Mouse (Mus musculus) lung, embryonic 14.5 days (tissue): ENCODE measurements around the gene Adgrb3. TPM values are rescaled to one million over a fixed set of nuclear protein-coding genes. Genes with fewer than 3 reads are reported as not detected.

Experiments
- ATAC-seq: fragments of 200-750 bp; cut with Nextera tagmentation; 2 replicates; pipeline ENCODE4 v1.8.0; 2017; ENCODE audit warnings: mild to moderate bottlenecking, moderate TSS enrichment, moderate library complexity; ENCODE audit not compliant: insufficient read depth
- DNase-seq: peaks from one replicate; pipeline ENCODE4 v3.0.0-alpha.2; 2015
- H3K27ac ChIP-seq: fragments of 300-500 bp; sonication (generic); 2 replicates; pipeline ENCODE4 v1.5.1; 2014; ENCODE audit warnings: low read depth, mild to moderate bottlenecking, moderate library complexity
- H3K27me3 ChIP-seq: fragments of 300-500 bp; sonication (generic); 2 replicates; pipeline ENCODE4 v1.6.1; 2014; ENCODE audit warnings: low read length, control low read depth; ENCODE audit not compliant: insufficient read depth
- H3K36me3 ChIP-seq: fragments of 300-500 bp; sonication (generic); 2 replicates; pipeline ENCODE4 v1.6.1; 2014; ENCODE audit warnings: control low read depth; ENCODE audit not compliant: insufficient read depth
- H3K4me1 ChIP-seq: fragments of 300-500 bp; sonication (generic); 2 replicates; pipeline ENCODE4 v1.6.1; 2014; ENCODE audit warnings: antibody characterized with exemption, control low read depth; ENCODE audit not compliant: insufficient read depth
- H3K4me2 ChIP-seq: fragments of 300-500 bp; sonication (generic); 2 replicates; pipeline ENCODE4 v1.6.1; 2014; ENCODE audit warnings: mild to moderate bottlenecking
- H3K4me3 ChIP-seq: fragments of 300-500 bp; sonication (generic); 2 replicates; pipeline ENCODE4 v1.5.1; 2014; ENCODE audit warnings: low read depth, low read length
- H3K9ac ChIP-seq: fragments of 300-500 bp; sonication (generic); 2 replicates; pipeline ENCODE4 v1.6.1; 2014
- H3K9me3 ChIP-seq: fragments of 300-500 bp; sonication (generic); 2 replicates; pipeline ENCODE4 v1.6.1; 2016; ENCODE audit warnings: low read depth, low read length, control low read depth
- CTCF ChIP-seq: IDR thresholded peaks from 2 replicates; pipeline ENCODE4 v1.5.1; 2016; ENCODE audit warnings: antibody characterized with exemption, low read depth
- WGBS: fragments of 180-500 bp; shearing (Covaris S2); extraction: QIAGEN DNeasy Blood & Tissue Kit; methylation state at CpG from one replicate; pipeline ENCODE4 v1.1.7; 2014; 5-methylcytosine and 5-hydroxymethylcytosine counted together
- polyA plus RNA-seq: library from polyadenylated mRNA; unstranded; fragments of >200 nt; fragmentation: Nextera tagmentation; extraction: Ambion mirVana; gene quantifications from 2 replicates; pipeline ENCODE4 v1.2.1, GENCODE M21; 2014

The Adgrb3 gene
- polyA plus RNA-seq, 1 experiment from 2014 or later, result 0.74 TPM

DNA sequence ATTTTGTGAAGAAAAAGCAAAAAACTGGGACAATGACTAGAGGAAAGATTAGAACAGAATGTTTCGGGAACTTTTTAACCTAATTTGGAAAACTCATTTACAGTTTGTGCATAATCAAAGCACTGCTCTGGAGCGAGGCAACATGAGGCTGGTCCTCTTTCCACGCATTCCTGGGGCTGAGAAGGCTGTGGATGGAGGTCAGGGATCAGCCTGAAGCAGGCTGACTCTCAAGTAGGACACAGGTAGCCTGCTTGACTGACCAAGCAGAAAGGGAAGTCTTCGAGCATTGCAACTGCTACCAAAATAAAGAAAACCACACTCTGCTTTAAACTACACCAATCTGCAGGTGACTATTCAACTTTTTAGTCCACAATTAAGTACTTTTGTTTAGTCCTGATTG lies 251.7 kb downstream of the Adgrb3 start:
- no peak for TF ChIP-seq CTCF
- Histone ChIP-seq H3K9me3 (no peaks in the 10 kb centered on the region), H3K9ac (no peak overlapping the region), H3K36me3 (no peaks in the 10 kb centered on the region), H3K4me1 (no peaks in the 10 kb centered on the region), H3K27ac (no peak overlapping the region), H3K27me3 (no peaks in the 10 kb centered on the region), H3K4me3 (no peak overlapping the region), H3K4me2 (no peak overlapping the region)
- 72% methylated on average over 4 of the region's 4 CpGs for WGBS
- ATAC-seq (no peak), DNase-seq (no peak)

DNA sequence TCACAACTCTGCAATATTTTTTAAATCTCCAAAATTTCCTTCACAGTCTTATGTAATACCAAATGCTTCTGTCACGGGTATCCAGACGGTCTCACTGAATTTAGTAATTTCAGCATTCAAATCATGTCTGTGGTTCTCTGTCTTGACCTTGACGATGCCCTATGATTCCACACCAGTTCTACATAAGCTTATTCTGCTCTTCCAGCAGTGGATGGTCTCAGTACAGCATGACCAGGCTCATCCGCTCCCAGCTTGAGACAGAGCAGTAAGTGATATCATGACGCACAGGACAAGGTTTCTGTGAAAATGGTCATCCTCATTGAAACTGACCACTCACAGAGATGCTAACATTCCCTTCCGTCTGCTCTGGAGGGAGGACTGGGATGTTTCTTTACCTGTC lies 252.9 kb downstream of the Adgrb3 start:
- DNase-seq (no peak), ATAC-seq (no peak)
- Histone ChIP-seq H3K4me2 (no peak overlapping the region), H3K27ac (no peak overlapping the region), H3K9ac (no peak overlapping the region), H3K36me3 (no peaks in the 10 kb centered on the region), H3K4me1 (no peaks in the 10 kb centered on the region), H3K27me3 (no peaks in the 10 kb centered on the region), H3K9me3 (no peaks in the 10 kb centered on the region), H3K4me3 (no peak overlapping the region)
- 82% methylated on average over 6 of the region's 6 CpGs for WGBS
- TF ChIP-seq CTCF, result no peak

DNA sequence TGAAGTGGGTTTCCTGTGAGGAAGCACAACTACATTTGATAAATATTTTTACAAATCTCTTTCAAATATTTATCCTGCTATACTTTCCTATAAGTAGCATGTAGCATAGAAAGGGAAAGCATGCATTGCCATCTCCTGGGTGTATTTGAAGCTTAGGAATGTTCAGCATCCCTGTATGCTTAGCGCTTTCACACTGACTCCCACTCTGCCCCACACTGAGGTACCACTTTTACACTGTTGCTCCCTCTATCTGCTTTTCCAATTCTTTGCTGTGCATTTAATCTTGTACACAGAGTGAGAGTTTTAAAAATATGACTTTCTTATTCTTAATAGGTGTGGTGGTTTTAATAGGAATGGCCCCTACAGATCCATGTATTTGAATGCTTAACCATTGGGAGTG lies 261.4 kb downstream of the Adgrb3 start:
- no peak for DNase-seq

DNA sequence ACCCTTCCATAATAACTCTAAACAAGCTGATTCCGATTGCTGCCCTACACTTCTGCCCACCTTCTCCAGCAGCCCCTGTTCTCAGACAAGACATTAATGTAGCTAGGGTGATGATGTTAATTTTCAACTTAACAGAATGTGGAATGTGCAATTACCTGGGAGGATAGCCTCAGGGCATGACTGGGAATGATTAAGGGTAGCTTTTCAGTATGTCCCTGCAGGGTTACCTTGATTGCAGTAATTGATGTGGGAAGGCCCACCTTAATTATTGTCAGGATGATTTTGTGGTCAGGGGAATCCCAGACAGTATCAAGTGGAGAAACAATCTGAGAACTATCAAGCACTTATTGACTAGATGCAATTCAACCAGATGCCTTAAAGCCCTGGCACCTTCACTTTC lies 283.4 kb downstream of the Adgrb3 start:
- H3K36me3 ChIP-seq, result no peaks in the 10 kb centered on the region
- no peak overlapping the region for H3K27ac ChIP-seq
- no peak overlapping the region for H3K4me2 ChIP-seq
- no peak for TF ChIP-seq CTCF
- DNase-seq (no peak), ATAC-seq (no peak)
- H3K9me3 ChIP-seq, result no peaks in the 10 kb centered on the region
- 88% methylated on average over 1 of the region's 1 CpGs for WGBS
- H3K27me3 ChIP-seq, result no peaks in the 10 kb centered on the region
- H3K4me3 ChIP-seq, result no peak overlapping the region
- no peak overlapping the region for H3K9ac ChIP-seq
- no peaks in the 10 kb centered on the region for H3K4me1 ChIP-seq

More for the DNA sequence above, 261.4 kb downstream of the Adgrb3 start:
- no peak for ATAC-seq
- Histone ChIP-seq H3K27me3 (no peaks in the 10 kb centered on the region), H3K4me1 (no peaks in the 10 kb centered on the region), H3K27ac (no peak overlapping the region), H3K4me3 (no peak overlapping the region), H3K9ac (no peak overlapping the region), H3K36me3 (no peaks in the 10 kb centered on the region), H3K4me2 (no peak overlapping the region), H3K9me3 (no peaks in the 10 kb centered on the region)
- TF ChIP-seq CTCF, result no peak
- 92% methylated on average over 1 of the region's 1 CpGs for WGBS

DNA sequence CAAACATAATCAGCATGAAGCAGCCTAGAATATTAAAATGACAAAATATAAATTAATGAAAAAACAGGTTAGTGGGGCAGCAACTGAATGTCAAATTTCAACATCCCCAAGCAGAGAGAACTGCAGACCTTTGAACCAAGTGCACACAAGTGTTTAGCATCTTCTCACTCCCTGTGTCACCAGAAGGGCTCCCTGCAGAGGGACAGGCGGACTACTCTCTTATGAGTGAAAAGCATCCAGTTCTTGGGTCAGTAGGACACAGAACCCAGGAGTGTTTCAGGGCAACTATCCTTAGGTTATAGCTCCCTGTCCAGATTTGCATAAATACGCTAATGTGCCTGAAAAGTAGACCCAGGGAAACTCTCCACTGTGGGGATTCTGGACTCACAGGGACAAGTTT lies 285.6 kb downstream of the Adgrb3 start:
- ATAC-seq (no peak), DNase-seq (no peak)
- Histone ChIP-seq H3K9ac (no peak overlapping the region), H3K36me3 (no peaks in the 10 kb centered on the region), H3K27me3 (no peaks in the 10 kb centered on the region), H3K4me3 (no peak overlapping the region), H3K27ac (no peak overlapping the region), H3K4me1 (no peaks in the 10 kb centered on the region), H3K4me2 (no peak overlapping the region), H3K9me3 (no peaks in the 10 kb centered on the region)
- TF ChIP-seq CTCF, result no peak
- WGBS, result 75% methylated on average over 2 of the region's 2 CpGs

DNA sequence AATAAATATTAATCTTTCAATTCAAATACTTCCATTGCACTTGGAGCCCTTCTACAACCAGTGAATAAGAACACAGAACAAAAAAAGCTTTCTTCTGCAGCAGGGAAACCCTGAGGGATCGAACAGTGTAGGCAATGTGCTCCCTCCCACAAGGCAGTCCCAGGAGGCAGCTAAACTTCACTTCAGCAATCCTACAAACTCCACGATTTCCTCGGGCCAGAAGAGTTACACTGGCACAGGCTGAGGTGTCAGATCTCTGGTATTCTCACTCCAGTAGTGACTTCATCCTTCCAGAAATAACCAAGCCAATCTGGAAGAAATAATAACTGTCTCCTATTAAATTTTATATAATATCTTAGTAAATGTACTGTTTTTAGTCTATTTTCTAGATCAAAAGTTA lies 286.6 kb downstream of the Adgrb3 start:
- DNase-seq, result no peak
- 29% methylated on average over 3 of the region's 3 CpGs for WGBS
- TF ChIP-seq CTCF, result no peak

DNA sequence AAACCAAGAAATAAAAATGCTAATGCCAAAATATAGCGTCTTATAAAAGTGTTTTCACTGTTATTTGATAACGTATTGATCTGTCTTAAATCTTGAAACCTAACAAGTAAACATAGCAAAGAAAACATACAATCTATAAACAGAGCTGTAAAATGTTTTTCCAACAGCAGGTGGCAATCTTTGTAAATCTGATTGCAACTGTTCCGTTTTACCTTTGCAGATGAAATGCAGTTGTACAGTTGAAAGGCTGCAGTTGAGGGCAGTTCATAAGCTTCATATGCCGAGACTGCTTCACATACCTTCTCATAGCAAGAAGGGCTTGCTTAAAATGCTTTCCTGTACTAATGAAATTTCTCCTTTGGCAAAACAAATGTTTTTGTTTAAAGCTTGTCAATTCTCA lies 302.5 kb downstream of the Adgrb3 start:
- Histone ChIP-seq H3K4me1 (no peaks in the 10 kb centered on the region), H3K9ac (no peak overlapping the region), H3K27me3 (no peaks in the 10 kb centered on the region), H3K27ac (no peak overlapping the region), H3K9me3 (no peaks in the 10 kb centered on the region), H3K4me2 (no peak overlapping the region), H3K4me3 (no peak overlapping the region), H3K36me3 (no peaks in the 10 kb centered on the region)
- WGBS, result 61% methylated on average over 4 of the region's 4 CpGs
- peak; percentile 14; the same call in 1 of the 2 replicates for TF ChIP-seq CTCF
- no peak for ATAC-seq
- DNase-seq, result peak; percentile 28

More for the DNA sequence above, 286.6 kb downstream of the Adgrb3 start:
- ATAC-seq, result no peak
- no peaks in the 10 kb centered on the region for H3K9me3 ChIP-seq
- no peaks in the 10 kb centered on the region for H3K27me3 ChIP-seq
- H3K36me3 ChIP-seq, result no peaks in the 10 kb centered on the region
- H3K4me3 ChIP-seq, result no peak overlapping the region
- H3K4me1 ChIP-seq, result no peaks in the 10 kb centered on the region
- no peak overlapping the region for H3K4me2 ChIP-seq
- no peak overlapping the region for H3K9ac ChIP-seq
- peak overlapping the region; percentile 18; the same call in 1 of the 2 replicates for H3K27ac ChIP-seq
